14 mouse cellular contexts compared by ENCODE assay signal in genomic region chr14:31440725-31441124, GRCm38 (mm10). TPM values are rescaled to one million over a fixed set of nuclear protein-coding genes. Genes with fewer than 3 reads are reported as not detected.
DNase-seq lines count a peak whose midpoint lies in the region; ATAC-seq lines count a peak whose summit lies in the region.
"Had no signal": no experiment of that assay in that cellular context is flagged by ENCODE, and none has a peak within 500 bp of the region (broad histone marks: within the 10 kb centered on the region; RNA-seq: fewer than 3 reads in every experiment).

No protein-coding gene starts in this region.

- ATAC-seq in monocyte, adult 5-6 weeks (replicated peaks; ENCODE audit: insufficient number of reproducible peaks, low FRiP score, low TSS enrichment, poor library complexity, severe bottlenecking), result 0 out of 2 replicates have a peak, but pooled peaks have one; percentile 48
- ATAC-seq: intestine, postnatal 0 days had no signal

- peak; percentile 73 for DNase-seq in CD4-positive, CD25-positive, alpha-beta regulatory T cell, adult 2 months (ENCODE audit: low read depth, low spot score)
- peak; percentile 34 for DNase-seq in MEL-GATA-1-ER (ENCODE audit: extremely low read depth, low read depth)
- DNase-seq in thymus, postnatal 4 days, result peak; percentile 31
- DNase-seq in adrenal gland, postnatal 25 days, result no peak
- no peak for DNase-seq in retina, postnatal 1 day
- no peak for DNase-seq in gastrocnemius, adult 8-10 months (ENCODE audit: low spot score in 2 of 2)
- DNase-seq: cerebellum, adult 11-12 months; liver, embryonic 13.5 days; lung, embryonic 14.5 days; midbrain, embryonic 14.5 days; right cerebral cortex, adult 18-20 months; right cerebral cortex, postnatal 4 days had no signal

RNA-seq across cellular contexts. Expression of gene Sh3bp5, which starts 4.8 kb away (rescaled TPM):
- 37.1 to 51.1 TPM (median 40.7 TPM) in 3 replicates for total RNA-seq in monocyte, adult 5-6 weeks (2017)
- 112 and 134 TPM in 2 replicates for total RNA-seq in adrenal gland, postnatal 25 days (2021)
- total RNA-seq in gastrocnemius, adult 8-10 months (2022), result 10 to 100 TPM; 38.1 to 56.9 (median 50.0) TPM

RNA-seq across cellular contexts. Expression of gene Eaf1, which starts 53.5 kb away (rescaled TPM):
- total RNA-seq in monocyte, adult 5-6 weeks (2017), result 29.3 to 40.9 TPM (median 37.0 TPM) in 3 replicates
- 41.4 and 50.6 TPM in 2 replicates for total RNA-seq in adrenal gland, postnatal 25 days (2021)
- total RNA-seq in gastrocnemius, adult 8-10 months (2022), result 10 to 100 TPM in 2 of 4 experiments, 1 to 10 TPM in 2; 8.5 to 13.8 (median 9.7) TPM

RNA-seq across cellular contexts. Expression of gene Mettl6, which starts 54.1 kb away (rescaled TPM):
- 46.2 to 75.1 TPM (median 57.2 TPM) in 3 replicates for total RNA-seq in monocyte, adult 5-6 weeks (2017)
- 24.4 and 24.5 TPM in 2 replicates for total RNA-seq in adrenal gland, postnatal 25 days (2021)
- total RNA-seq in gastrocnemius, adult 8-10 months (2022), result 10 to 100 TPM in 1 of 4 experiments, 1 to 10 TPM in 3; 5.6 to 10.3 (median 7.0) TPM

Comparison
In these comparisons a context has a peak if more than half of its experiments do, and no peak if none do; other contexts are left out.
1. DNase-seq: peak in CD4-positive, CD25-positive, alpha-beta regulatory T cell, adult 2 months (single experiment), MEL-GATA-1-ER (single experiment) and thymus, postnatal 4 days (single experiment); none in adrenal gland, postnatal 25 days (single experiment), retina, postnatal 1 day (single experiment) and gastrocnemius, adult 8-10 months (0 of 2).